Mouse (Mus musculus) erythroblast, embryonic 14.5 days (primary cell): ENCODE results near the gene Pold2.

ENCODE experiments used
- GATA1 ChIP-seq: IDR thresholded peaks from 2 replicates; pipeline ENCODE4 v1.6.1; 2012; ENCODE audit warnings: low read length, inconsistent platforms, mixed read lengths
- TAL1 ChIP-seq: IDR thresholded peaks from 3 replicates; pipeline ENCODE4 v1.6.1; 2012; ENCODE audit warnings: low read length, inconsistent platforms, mixed read lengths

GRCm38 (mm10) chr11:5855481-5855880, 22.6 kb downstream of the Pold2 start:
- TF ChIP-seq GATA1: no peak
- no peak for TF ChIP-seq TAL1
